Mouse (Mus musculus): ENCODE data around the gene Adamts1.
A peak's percentile ranks its signal among the peaks of the same experiment; 100 is the strongest.

Adamts1 gene

DNA sequence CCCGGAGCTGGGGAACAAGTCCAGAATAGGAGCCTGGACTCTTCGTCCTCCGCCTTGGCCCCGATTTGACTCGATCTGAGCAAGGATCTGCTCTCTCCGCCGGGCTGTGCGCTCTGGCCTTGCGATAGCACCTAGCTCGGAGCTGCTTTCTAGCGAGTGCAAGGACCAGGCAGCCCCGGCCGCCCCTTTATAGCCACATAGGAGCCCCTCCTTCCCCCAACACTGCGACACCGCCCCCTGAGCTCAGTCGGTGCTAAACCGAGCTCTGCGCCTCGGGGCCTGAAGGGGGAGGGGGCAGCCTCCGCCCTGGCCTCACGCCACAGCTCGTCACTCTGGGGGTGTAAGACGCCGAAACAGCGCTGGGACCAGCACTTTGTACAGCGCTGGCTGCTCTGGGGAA is at the start of gene Adamts1:
Gene Adamts1, minus strand, starts transcription at position 160 of the 400 bp plus-strand sequence.
- peak; percentile 13 for DNase-seq

DNA sequence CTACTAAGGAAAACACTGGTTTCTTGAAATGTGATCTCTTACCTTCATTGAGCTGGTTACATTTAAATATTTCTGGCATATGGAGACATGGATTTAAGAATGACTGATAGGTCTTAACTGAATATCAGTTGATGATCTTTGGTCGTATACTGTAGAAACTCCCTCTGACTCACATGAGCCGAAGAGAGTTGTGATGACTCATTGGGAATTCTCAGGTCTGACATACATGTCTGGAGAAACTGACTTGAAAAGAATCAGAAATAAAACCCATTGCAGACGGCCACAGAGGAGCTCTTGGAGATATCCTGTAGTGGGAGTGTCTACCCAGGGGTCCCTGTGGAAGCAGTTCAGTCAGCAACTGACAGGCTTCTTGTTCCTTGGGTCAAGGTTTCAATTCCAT is 24.2 kb upstream of the Adamts1 start:
- DNase-seq: no peak

DNA sequence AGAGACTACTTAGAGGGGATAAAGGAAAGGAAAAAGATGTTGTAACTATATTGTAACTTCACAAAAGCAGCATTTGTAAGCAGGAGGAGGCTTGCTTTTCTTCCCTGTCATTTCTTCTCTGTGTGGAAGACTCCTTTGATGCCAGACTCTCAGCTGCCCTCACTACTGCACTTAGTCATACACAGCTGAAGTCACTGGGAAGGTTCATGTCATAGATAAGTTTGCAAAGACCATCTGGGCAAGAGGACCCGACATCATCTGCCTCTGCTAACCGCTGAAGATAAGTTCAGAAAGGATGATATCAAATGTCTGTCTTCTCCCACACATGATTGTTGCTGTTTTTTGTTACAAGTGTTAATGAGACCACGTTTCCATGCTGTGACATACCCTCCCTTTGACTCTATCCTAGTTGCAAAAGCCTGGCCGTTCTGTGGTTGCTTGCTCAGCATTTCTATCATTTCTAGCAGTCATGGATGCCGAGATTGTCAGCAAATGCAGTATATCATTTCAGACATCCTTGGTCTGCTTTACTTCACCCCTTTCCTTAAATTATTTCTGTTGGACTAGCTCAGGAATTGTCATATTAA is 19.5 kb upstream of the Adamts1 start:
- DNase-seq: no peak

DNA sequence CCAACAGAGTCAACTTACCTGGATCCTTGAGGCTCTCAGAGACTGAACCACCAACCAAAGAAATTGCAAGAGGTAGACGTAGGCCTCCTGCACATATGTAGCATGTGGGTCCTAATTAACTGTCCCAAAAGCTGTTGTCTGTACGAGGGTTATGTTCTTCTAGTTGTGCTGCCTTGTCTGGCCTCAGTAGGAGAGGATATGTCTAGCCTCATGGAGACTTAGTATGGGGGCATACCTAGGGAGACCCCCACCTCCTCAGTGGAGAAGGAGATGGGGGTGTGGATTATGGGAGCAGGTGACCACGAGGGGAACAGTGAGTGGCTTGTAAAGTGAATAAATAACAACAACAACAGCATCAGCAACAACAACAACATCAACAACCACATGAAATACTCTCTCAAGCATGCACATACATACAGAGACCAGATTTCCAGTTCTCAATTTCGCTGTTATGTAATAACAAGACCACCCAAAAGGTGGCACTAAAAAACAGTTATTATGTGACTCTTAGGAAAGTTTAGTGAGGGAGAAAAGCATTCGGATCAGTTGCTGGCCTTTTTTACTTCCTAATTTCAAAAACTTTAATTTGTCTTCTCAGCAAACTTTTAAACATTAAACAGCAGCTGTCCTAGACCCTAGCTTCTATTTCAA is 17.0 kb upstream of the Adamts1 start:
- DNase-seq: no peak

DNA sequence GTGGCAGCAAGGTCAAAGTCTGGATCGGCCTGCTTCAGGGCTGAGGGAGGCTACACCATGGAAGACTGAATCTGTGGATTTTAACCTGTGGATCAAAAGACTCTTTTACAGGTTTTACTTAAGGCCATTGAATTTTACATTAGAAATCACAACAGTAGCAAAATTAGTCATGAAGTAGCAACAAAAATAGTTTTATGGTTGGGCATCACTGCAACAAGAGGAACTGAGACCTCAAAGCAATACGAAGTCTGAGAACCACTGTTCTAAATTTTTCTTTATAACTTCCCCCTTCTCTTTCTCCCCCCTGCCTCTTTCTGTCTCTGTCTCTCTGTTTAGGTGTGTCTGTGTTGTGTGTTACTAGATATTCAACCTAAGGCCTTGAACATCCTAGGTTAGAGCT is 11.2 kb upstream of the Adamts1 start:
- DNase-seq: no peak

DNA sequence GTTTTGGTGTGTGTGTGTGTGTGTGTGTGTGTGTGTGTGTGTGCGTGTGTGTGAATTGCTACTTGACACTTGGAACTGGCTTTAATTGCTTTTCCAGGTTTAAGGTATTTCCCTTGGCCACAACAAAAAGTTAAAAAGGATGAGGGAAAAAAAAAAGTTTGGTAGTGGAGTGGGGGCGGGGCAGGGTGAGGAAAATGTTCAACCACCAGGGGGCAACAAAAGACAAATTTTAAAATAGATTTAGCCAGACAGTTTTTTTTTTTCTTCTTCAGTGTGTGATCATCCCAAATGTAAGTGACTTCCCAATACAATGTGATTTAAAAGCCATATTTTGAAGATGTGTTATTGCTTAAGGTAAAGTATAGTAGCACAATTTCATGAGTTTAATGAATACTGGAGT is 4.7 kb upstream of the Adamts1 start:
- DNase-seq: peak; percentile 32

DNA sequence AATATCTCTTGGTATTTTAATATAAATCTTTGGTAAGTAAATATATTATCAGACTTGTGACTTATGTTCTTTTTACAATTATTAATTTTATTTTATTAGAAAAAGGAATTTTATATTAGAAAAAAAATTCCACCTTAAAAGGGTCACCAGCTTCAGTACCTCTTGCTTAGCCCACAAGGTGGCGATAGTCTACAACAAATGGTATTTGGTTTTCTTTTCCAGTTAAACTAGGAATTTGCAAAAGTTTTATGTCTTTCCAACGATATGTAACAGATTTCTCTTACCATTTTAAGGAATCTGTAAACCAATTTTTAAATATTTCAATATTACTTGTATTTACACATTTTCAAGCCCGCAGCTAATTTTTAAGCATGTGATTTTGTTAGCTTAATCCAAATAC is 4.2 kb upstream of the Adamts1 start:
- DNase-seq: peak; percentile 19

DNA sequence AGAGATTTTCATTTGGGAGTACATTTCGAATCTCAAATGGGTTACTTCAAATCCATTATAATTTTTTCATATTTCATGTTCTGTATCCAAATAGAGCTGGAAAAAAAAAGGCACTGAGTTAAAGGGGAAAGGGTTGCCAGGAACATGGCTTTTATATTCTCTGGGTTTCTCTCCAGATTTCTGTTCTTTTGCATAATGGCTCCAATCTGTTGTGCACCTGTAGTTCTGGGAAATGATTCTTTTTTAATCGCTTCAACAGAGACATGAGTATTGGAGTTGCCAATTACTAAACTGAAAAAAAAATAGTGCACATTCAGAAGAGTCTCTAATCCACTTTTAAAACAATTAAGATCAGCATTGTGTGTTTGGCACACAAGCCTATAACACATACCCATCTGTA is 2.7 kb upstream of the Adamts1 start:
- DNase-seq: no peak

DNA sequence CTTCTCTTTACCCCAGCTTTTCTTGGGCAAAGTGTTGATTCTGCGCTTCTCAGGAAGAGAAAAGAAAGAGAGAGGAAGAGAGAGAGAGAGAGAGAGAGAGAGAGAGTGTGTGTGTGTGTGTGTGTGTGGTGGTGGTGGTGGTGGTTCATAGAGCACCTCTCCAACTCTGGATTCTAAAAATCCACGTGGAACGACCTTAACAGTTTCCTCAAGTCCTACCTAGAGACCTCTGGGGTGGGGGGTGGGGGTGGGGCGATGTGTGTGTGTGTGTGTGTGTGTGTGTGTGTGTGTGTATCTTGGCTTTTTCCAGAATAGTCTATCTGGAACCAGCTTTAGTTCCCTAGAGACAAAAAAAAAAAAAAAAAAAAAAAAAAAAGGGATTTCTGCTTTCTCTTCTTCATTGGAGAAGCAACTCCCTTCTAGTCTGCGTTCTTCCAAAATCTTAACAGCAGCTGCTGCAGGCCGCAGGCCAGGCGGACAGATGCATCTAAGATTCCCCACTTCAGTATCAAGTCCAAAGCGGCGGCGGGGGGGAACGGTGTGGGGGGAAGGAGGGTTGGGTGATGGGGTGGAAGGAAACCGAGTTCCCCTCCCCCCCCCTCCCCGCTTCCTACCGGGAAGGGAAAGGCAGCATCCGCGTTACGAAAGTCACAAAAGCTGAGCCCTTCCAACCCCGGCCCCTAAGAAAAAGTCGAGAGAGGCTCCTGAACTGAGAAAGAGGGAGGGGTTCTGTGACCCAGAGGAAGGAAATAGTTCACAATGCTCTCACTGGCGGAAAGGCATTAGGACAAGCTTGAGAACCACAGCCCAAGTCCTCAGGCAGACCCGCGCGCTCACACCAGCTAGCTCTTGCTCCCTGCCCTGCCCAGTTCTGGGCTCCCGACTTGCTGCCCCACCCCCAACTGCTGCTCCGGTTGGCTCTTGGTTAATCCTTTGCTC is 969 bp upstream of the Adamts1 start:
- DNase-seq: no peak

DNA sequence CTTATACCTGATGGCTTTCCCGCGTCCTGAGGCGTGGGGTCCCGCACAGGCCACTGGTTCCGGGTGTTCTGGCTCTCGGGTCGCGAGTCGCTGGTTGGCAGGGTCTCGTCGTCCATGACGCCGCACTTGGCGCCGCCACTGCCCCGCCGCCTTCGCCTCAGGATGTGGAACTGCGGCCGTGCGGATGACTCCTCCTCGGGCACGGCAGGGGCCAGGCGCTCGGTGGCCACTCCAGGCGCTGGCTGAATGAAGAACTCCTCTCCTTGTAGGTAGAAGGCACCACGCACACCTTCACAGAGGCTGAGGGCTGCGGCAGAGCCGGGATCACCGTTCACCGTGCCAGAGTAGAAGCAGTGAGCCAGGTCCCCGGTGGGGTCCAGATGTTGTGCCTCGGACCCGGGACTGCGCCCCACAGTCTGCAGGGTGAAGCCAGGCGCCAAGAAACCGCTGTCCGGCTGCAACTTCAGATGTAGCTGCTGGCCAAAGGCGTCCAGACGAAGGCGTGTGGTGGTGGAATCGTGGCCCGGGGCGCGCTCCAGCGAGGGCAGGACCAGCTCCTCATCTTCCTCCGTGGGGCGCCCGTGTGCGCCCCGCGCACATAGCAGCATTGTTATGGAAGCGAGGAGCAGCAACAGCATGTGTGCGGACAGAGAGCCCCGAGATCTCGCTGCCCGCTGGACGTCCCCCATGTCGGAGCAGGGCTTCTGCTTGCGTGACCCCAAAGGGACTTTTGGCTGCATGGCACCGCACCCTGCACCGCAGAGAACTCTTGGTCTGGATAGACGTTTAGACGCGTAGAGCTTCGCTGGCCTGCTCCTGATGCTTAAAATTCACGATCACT is 722 bp downstream of the Adamts1 start:
- peak; percentile 12 for DNase-seq

DNA sequence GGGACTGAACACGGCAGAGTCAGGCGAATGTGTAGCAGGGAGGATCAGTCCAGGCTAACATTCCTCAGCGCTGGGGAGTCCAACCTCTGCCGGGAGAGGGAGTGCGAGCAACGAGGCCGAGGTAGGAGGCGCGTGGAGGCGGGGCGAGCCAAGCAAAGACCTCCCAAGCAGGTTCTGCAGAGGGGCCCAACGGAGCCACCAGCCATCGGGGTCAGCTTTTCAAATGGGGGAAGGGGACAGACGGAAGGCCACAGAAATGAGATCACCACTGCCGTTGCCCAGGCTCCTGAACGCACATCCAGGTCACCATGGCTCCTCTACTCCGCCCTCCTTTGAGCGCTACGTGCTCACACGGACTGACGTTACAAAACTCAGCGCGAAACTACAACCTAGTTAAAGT is 1.7 kb downstream of the Adamts1 start:
- DNase-seq: peak; percentile 10

DNA sequence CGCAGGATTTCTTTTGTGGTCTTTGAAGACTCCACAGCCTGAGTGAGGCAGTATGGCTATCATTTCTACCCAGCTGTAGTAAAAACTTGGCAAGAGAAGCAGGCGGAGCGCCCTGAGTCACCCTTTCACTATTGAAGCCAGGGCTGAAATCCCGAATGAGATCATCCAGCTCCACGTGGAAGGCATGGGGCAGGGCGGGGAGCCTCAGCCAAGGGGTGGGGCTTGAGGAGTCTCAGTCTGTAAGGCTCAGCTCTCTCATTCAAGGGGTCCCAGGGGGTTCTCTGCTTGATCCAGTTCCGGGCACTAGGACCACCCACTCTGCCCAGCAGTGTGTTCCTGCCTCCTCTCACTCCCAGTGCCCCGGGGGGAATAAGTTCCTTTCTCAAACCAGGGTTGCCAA is 2.2 kb downstream of the Adamts1 start:
- peak; percentile 10 for DNase-seq

DNA sequence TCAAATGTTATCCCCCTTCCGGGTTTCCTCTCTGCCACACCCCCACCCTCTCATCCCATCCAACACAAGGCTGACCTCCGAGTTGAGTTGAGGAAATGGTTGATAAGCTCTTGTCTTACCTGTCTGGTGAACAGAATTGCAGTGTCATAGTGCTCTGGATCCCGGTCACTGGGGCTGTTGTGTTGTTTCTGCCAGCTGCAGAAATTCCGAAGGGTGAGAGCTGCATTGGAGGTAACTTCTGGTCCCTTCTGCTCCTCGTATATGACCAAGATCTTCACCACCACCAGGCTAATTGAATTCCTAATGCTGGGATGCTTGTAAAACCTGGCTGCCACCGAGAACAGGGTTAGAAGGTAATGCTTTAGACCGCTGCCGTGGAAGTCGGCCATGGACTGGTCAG is 2.9 kb downstream of the Adamts1 start:
- DNase-seq: no peak

DNA sequence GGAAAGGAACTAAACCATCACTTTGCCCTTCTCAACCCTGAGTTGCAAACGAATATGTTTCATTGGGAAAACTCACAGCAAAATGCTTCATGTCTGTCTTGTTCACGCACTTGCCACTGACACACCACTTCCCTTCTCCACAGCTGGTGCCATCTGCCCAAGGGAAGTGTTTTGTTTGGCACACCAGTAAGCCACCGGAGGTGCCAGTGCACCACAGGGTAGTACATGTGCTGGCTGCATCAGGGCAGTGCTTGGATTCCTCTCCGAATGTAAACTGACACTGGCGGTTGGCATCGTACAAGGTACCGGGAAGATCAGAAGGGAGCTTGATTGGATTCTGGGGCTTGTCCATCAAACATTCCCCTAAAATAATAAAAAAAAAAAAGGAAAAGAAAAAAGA is 4.6 kb downstream of the Adamts1 start:
- no peak for DNase-seq

DNA sequence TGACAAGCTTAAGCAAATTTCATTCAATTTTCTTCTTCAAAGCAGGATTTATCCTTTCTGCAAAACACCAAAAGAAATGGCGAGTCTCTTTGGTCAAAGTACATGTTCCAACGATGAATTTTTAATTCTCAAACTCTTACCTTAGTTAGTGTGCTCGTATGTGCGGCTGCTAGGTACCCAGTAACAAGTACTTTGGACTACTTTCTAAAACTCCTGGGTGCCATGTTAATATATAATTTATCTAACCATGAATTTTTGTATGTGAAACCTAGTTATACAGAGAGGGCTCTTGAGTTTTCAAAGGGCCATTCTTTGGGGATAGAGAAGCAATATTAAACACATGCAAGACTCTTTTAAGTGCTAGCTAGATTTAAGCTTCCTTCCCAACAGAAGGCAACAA is 5.8 kb downstream of the Adamts1 start:
- DNase-seq: no peak

DNA sequence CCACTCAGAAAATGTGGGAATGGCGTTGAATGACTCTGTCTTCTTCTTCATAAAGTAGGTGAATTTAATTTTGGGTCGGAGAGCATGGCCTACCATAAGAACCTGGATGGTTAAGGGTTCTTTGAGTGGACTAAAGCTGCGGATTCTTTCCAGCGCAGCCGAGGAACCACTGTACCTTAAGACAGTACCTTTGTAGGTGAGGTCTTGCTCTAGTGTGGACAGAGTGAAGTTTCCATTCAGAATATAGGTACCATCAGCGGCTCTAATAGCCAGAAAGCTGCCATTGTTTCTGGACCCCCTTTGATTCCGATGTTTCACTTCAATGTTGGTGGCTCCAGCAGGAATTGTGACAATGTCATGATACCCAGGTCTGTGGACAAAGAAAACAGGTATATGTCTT is 7.2 kb downstream of the Adamts1 start:
- DNase-seq: no peak

DNA sequence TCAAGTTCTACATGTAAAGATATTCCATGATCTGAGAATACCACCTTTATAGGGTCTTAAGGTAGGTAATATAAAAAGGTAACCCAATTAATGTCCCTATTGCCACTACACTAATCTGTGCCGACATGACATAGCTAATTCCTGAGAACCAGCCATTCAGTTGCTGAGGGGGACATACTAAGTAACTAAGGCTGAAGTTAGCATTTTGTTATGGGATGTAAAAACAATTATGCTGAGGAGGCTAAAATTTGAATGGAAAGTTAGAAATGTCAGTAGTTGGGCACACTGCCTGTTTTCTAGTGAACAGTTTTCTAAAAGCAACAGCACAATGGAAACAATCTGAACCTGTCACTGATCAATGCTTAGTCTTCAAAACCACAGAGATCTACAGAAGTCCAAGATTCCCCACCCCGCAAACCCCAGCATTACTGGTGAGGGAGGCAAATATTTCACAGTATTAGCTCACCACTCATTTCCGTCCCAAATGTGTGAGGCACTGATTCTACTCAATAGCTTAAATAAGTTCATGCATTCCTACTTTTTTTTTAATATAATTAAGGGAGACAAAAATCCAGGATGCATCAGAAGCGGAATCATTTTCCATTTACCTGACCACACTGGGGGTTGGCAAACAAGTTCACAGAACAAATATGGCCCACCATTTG is 9.6 kb downstream of the Adamts1 start:
- DNase-seq: no peak

DNA sequence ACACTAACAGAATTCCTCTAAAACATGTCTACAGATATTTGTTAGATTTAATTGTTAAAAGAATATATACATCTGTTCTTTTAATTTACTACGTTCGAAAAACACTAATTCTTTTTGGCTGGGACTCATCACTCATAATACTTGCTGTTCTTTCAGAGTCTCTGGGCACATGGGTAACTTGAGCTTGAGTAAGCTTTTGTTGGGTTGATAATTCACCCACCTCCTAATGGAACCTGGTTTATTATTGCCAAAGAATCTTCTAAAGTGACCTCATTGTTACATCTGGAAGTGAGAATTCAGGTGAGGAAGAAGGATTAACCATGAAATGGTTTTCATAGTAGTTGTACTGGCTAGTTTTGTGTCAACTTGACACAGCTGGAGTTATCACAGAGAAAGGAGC is 21.8 kb downstream of the Adamts1 start:
- no peak for DNase-seq

DNA sequence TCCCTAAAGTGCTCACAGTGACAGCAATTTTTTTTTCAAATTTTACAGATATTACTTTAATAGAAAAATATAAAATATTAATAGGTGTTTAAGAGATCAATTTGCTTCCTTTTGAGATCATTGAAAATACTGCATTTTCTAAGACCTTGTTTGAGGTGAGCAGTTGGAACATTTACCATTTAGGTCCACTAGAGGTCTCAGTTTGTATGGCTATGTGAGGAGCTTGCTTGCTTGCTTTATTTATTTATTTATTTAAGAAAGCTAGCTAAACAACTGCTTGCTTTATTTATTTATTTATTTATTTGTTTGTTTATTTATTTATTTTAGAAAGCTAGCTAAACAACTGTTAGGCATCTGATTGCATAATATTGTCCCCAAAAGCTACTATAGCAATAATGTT is 23.1 kb downstream of the Adamts1 start:
- DNase-seq: no peak

DNA sequence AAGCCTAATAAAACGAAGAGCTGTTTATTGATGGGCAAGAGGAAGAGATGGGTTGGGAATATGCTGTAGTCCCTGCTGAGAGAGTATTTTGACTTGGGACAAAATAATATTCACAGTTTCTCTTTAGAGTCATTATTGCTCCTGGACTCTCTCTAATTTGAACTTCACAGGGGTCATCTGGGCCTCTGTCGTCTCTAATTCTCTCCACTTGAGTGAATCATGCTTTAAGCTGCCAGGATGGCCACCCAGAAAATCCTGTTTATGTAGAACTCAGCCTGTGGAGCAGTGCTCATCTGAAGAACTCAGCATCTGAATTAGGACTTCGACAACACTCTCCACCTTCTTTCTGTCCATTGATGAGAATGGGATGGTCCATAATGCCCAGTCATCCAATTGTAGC is 30.6 kb downstream of the Adamts1 start:
- DNase-seq: no peak

DNA sequence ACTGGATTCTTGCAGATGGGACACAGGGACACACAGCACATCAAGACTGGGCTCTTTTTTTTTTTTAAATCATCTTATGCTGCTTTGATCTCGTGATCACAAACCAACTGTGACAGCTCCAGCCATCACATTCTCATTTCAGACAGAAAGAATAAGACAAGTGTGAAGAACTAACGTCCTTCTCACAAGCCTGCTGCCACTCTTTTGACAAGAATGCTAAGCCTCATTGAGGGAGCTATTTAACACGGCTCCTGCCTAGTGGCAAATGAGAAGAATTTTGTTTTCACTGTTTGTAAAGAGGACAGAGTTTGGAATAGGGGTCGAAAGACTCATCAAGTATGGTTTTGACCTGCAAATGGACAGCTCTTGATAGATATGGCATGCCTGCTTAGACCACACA is 35.6 kb downstream of the Adamts1 start:
- DNase-seq: no peak

DNA sequence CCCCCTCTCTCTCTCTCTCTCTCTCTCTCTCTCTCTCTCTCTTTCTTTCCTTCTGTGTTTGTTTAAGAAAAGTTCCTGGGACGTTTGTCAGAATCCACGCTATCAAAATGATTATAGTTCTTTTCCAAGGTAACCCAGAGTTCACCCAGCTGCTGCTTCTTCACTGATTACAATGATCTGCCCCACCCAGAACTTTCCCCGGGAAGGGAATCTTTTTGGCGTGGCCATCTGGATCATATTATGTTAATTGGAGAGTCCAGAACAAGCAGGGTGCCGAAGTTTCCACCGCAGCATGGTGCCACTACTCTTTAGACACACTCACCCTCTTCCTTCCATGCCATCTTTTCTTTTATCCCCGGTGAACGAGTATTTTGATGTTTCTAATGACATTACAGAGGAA is 37.2 kb downstream of the Adamts1 start:
- no peak for DNase-seq

DNA sequence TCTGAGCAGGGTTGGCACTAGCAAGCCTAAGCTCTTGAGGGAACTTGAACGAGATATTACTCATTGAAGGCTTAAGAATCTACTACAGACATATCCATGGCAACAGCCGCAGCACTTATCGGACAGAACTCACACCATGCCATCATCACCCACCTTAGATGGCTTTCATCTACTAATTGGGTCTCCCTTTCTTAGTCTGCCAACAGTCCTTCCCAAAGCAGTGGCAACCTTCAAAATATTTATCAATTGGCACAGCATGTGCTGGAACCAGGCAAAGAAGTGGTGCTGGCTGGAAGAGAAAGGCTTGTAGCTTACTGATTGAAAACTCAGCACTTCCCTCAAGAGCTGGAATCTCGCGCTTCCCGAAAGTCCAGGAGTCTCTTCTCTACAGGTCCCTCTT is 37.7 kb downstream of the Adamts1 start:
- no peak for DNase-seq

All from thymus, postnatal 4 days (tissue).